Mouse (Mus musculus) midbrain, embryonic 16.5 days (tissue): ENCODE results near the gene Fam102b. TPM values are rescaled to one million over a fixed set of nuclear protein-coding genes. Genes with fewer than 3 reads are reported as not detected.

ENCODE experiments used
- ATAC-seq: fragments of 200-750 bp; cut with Nextera tagmentation; 2 replicates; pipeline ENCODE4 v1.8.0; 2017; ENCODE audit warnings: moderate TSS enrichment
- H3K27ac ChIP-seq: fragments of 300-500 bp; sonication (generic); 2 replicates; pipeline ENCODE4 v1.5.1; 2014; ENCODE audit warnings: mild to moderate bottlenecking, low read length, mixed read lengths
- H3K27me3 ChIP-seq: fragments of 300-500 bp; sonication (generic); 2 replicates; pipeline ENCODE4 v1.6.1; 2014; ENCODE audit warnings: low read depth, low read length, mixed read lengths; ENCODE audit not compliant: control insufficient read depth, insufficient read depth
- H3K36me3 ChIP-seq: fragments of 300-500 bp; sonication (generic); 2 replicates; pipeline ENCODE4 v1.6.1; 2014; ENCODE audit warnings: mild to moderate bottlenecking, low read length, moderate library complexity, mixed read lengths; ENCODE audit not compliant: control insufficient read depth, insufficient read depth
- H3K4me1 ChIP-seq: fragments of 300-500 bp; sonication (generic); 2 replicates; pipeline ENCODE4 v1.6.1; 2014; ENCODE audit warnings: mild to moderate bottlenecking, low read length, mixed read lengths; ENCODE audit not compliant: control insufficient read depth, insufficient read depth
- H3K4me2 ChIP-seq: fragments of 300-500 bp; sonication (generic); 2 replicates; pipeline ENCODE4 v1.6.1; 2014; ENCODE audit warnings: mild to moderate bottlenecking, low read length, mixed read lengths
- H3K4me3 ChIP-seq: fragments of 300-500 bp; sonication (generic); 2 replicates; pipeline ENCODE4 v1.5.1; 2014; ENCODE audit warnings: low read depth, mild to moderate bottlenecking, low read length, moderate library complexity, mixed read lengths
- H3K9ac ChIP-seq: fragments of 300-500 bp; sonication (generic); 2 replicates; pipeline ENCODE4 v1.6.1; 2014; ENCODE audit warnings: low read depth, low read length, mixed read lengths
- H3K9me3 ChIP-seq: fragments of 300-500 bp; sonication (generic); replicated peaks from 2 replicates; pipeline ENCODE4 v1.6.1; 2014; ENCODE audit warnings: mild to moderate bottlenecking, low read length, mixed read lengths; ENCODE audit not compliant: control insufficient read depth, poor library complexity, severe bottlenecking
- WGBS: fragments of 180-500 bp; shearing (Covaris S2); extraction: QIAGEN DNeasy Blood & Tissue Kit; methylation state at CpG from one replicate; pipeline ENCODE4 v1.1.7; 2014; 5-methylcytosine and 5-hydroxymethylcytosine counted together
- polyA plus RNA-seq: library from polyadenylated mRNA; unstranded; fragments of >200 nt; fragmentation: Nextera tagmentation; extraction: Ambion mirVana; gene quantifications from 2 replicates; pipeline ENCODE4 v1.2.1, GENCODE M21; 2015

Gene Fam102b
- polyA plus RNA-seq, 1 experiment from 2014 or later = 14.1 TPM

- 34% methylated on average over 8 of the region's 8 CpGs for WGBS
- H3K9me3 ChIP-seq = no peaks in the 10 kb centered on the region
- H3K4me3 ChIP-seq = no peak overlapping the region
- H3K27ac ChIP-seq = peak overlapping the region; percentile 31; the same call in 1 of the 2 replicates
- 0 out of 2 replicates have a peak overlapping the region, but pooled peaks have one; percentile 2 for H3K4me2 ChIP-seq
- peaks cover 28% of the 10 kb centered on the region for H3K4me1 ChIP-seq
- ATAC-seq = no peak
- no peak overlapping the region for H3K9ac ChIP-seq
- no peaks in the 10 kb centered on the region for H3K27me3 ChIP-seq
- H3K36me3 ChIP-seq = no peaks in the 10 kb centered on the region
These were observed 4.3 kb downstream of the Fam102b start for GRCm38 (mm10) chr3:109023066-109023465.

DNA sequence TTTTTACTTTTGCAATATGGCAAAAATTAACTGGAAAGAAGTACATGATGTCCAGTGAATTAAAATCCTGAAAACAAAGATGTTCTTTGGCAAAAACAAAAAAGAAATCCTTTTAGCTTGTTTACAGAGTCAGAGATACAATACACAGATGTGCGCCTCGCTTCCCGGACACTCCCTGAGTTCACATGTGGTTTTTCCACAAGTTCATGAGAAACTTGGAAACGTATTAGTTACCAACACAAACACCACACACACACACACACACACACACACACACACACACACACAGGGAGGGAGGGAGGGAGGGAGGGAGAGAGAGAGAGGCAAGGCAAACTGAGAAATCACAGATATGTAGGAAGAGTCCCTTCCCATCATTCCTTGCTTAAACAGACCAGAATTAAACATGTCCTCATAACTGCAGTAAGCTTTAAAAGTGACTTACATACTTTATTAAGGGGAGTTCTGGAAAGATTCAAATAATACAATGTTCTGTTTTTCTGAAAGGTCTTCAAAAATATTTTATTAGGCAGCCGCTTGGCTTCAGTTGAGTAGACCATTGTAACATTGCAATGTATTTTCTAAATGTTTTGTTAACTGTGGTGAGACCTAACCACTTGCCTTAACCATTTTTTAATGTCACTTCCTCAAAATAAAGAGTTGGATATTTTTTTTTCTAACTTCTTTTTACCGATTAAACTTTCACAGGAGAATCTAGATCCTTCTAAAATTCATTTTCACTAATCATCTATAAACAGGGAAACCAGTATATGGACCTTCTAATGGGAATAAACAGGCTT, 5.5 kb downstream of the Fam102b start:
- 86% methylated on average over 6 of the region's 6 CpGs for WGBS
- Histone ChIP-seq H3K27ac (no peak overlapping the region), H3K4me2 (no peak overlapping the region), H3K9me3 (no peaks in the 10 kb centered on the region), H3K27me3 (no peaks in the 10 kb centered on the region), H3K36me3 (no peaks in the 10 kb centered on the region), H3K9ac (no peak overlapping the region), H3K4me1 (peaks cover 26% of the 10 kb centered on the region), H3K4me3 (no peak overlapping the region)
- ATAC-seq = no peak

DNA sequence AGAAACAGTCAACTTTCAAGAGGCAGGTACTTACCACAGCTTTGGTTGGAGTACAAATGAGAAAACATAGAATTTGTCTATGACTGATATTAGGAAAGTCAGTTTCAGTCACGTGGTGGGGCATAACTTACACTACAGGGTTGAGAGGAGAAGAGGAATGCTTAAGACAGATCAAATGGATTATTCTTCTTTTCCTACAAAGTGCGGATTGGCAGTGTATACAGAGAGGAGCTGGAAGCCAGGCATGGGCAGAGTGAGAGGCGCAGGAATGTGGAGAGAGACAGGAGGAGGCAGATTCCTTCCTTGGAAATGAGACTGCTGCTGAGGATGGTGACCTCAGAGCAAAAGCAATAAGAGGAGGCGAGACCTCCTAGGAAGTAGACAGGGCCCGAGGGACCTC, 9.1 kb downstream of the Fam102b start:
- Histone ChIP-seq H3K4me3 (no peak overlapping the region), H3K27me3 (no peaks in the 10 kb centered on the region), H3K4me2 (no peak overlapping the region), H3K9me3 (no peaks in the 10 kb centered on the region), H3K27ac (no peak overlapping the region), H3K4me1 (peaks cover 5% of the 10 kb centered on the region), H3K9ac (no peak overlapping the region), H3K36me3 (no peaks in the 10 kb centered on the region)
- ATAC-seq = no peak
- 86% methylated on average over 5 of the region's 5 CpGs for WGBS

- H3K9me3 ChIP-seq = no peaks in the 10 kb centered on the region
- WGBS = 89% methylated on average over 4 of the region's 4 CpGs
- H3K27me3 ChIP-seq = no peaks in the 10 kb centered on the region
- no peaks in the 10 kb centered on the region for H3K36me3 ChIP-seq
- H3K27ac ChIP-seq = no peak overlapping the region
- no peak overlapping the region for H3K4me2 ChIP-seq
- no peak for ATAC-seq
- H3K9ac ChIP-seq = no peak overlapping the region
- H3K4me3 ChIP-seq = no peak overlapping the region
- no peaks in the 10 kb centered on the region for H3K4me1 ChIP-seq
These were observed 14.8 kb downstream of the Fam102b start for GRCm38 (mm10) chr3:109012595-109012994.

GRCm38 (mm10) chr3:109010489-109011260, 16.7 kb downstream of the Fam102b start:
- H3K9ac ChIP-seq = no peak overlapping the region
- H3K36me3 ChIP-seq = no peaks in the 10 kb centered on the region
- H3K27ac ChIP-seq = no peak overlapping the region
- H3K4me3 ChIP-seq = no peak overlapping the region
- no peaks in the 10 kb centered on the region for H3K27me3 ChIP-seq
- no peak overlapping the region for H3K4me2 ChIP-seq
- no peaks in the 10 kb centered on the region for H3K4me1 ChIP-seq
- no peak for ATAC-seq
- 73% methylated on average over 7 of the region's 7 CpGs for WGBS
- no peaks in the 10 kb centered on the region for H3K9me3 ChIP-seq

GRCm38 (mm10) chr3:109008180-109008579, 19.2 kb downstream of the Fam102b start:
- WGBS = 95% methylated on average over 5 of the region's 5 CpGs
- Histone ChIP-seq H3K9ac (no peak overlapping the region), H3K9me3 (no peaks in the 10 kb centered on the region), H3K4me1 (no peaks in the 10 kb centered on the region), H3K27me3 (no peaks in the 10 kb centered on the region), H3K4me3 (no peak overlapping the region), H3K4me2 (no peak overlapping the region), H3K36me3 (no peaks in the 10 kb centered on the region), H3K27ac (no peak overlapping the region)
- no peak for ATAC-seq

DNA sequence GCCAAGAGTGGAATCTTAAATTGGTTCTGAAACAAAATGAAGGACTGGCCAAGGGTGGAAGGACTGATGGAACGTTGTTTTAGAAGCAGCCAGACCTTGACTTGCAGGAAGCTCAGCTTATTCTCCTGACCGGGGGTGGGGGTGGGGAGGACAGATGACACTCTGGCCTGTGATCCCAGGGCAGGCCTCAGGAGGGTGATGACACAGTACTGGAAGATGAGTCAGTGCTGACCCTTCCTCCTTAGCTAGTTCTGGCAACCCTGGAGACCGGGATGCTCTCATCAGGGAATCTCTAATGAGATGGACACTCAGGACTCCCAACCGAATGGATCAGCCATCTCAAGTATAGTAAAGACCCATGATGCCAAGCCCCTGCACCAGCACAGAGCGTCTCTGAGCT, 21.6 kb downstream of the Fam102b start:
- H3K27me3 ChIP-seq = no peaks in the 10 kb centered on the region
- no peak overlapping the region for H3K4me2 ChIP-seq
- ATAC-seq = no peak
- no peak overlapping the region for H3K4me3 ChIP-seq
- no peak overlapping the region for H3K9ac ChIP-seq
- peaks cover 3% of the 10 kb centered on the region; the same call in 1 of the 2 replicates for H3K36me3 ChIP-seq
- no peaks in the 10 kb centered on the region for H3K4me1 ChIP-seq
- no peaks in the 10 kb centered on the region for H3K9me3 ChIP-seq
- no peak overlapping the region for H3K27ac ChIP-seq
- 81% methylated on average over 5 of the region's 5 CpGs for WGBS

DNA sequence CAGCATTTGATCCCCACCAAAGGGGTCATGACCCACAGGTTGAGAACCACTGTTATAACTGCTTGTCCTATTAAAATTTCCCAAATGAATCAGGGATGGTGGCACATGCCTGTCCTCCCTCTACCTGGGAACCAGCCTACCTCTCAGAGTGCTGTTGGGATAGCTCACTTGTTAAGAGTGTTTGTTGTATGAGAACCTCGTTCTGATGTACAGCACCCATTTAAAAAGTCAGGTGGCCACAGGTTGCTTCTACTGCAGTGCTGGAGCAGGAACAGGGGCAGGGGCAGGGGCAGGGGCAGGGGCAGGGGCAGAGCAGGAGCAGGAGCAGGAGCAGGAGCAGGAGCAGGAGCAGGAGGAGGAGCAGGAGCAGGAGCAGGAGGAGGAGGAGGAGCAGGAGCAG, 28.2 kb downstream of the Fam102b start:
- H3K27me3 ChIP-seq = no peaks in the 10 kb centered on the region
- no peak overlapping the region for H3K4me2 ChIP-seq
- no peaks in the 10 kb centered on the region for H3K9me3 ChIP-seq
- no peaks in the 10 kb centered on the region for H3K4me1 ChIP-seq
- no peak overlapping the region for H3K9ac ChIP-seq
- H3K27ac ChIP-seq = no peak overlapping the region
- 80% methylated on average over 1 of the region's 1 CpGs for WGBS
- no peak for ATAC-seq
- no peak overlapping the region for H3K4me3 ChIP-seq
- H3K36me3 ChIP-seq = peaks cover 5% of the 10 kb centered on the region

DNA sequence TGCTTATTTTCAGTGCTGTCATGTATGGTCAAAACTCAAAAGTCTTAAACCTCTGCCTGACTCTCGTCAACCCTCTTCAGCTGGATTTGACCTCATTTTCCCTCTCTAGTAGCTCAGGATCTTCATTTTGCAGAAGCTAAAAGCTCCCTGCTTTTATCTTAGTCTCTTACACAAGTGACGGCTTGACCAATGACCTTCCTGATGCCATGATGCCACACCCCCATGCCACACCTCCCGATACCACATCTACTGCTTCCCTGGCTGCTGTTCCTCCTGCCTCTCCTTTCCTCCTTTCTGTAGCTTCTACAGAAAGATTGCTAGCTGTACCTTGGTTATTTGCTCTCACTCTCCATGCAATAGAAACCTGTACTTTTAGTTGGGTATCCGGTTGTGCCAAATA, 29.6 kb downstream of the Fam102b start:
- H3K9ac ChIP-seq = no peak overlapping the region
- H3K27ac ChIP-seq = no peak overlapping the region
- no peak overlapping the region for H3K4me3 ChIP-seq
- WGBS = 68% methylated on average over 4 of the region's 4 CpGs
- ATAC-seq = no peak
- H3K4me2 ChIP-seq = no peak overlapping the region
- H3K27me3 ChIP-seq = no peaks in the 10 kb centered on the region
- H3K4me1 ChIP-seq = no peaks in the 10 kb centered on the region
- H3K9me3 ChIP-seq = no peaks in the 10 kb centered on the region
- peaks cover 5% of the 10 kb centered on the region for H3K36me3 ChIP-seq
